Mouse (Mus musculus): Measurements from ENCODE around the gene Myt1l.

The Myt1l gene

DNA sequence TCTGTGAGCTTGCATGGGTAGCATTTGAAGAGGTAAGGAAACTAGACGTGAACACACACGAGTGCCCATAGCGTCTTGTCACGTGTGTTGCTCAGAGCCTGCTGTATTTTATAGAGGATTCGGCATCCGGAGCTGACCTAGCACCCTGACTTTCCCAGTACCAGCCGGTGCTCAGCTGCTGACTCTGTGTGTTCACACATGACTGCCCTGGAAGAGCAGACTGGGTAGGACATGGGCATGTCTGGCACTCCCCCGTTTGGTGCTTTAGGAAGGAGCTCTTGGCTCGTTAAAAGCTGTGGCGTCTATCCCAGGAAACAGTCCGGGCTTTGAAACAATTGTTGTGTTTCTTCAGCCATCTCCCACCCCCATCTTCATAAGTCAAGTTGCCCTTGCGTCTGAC is 428.8 kb downstream of the Myt1l start:
- DNase-seq (ENCODE audit: low spot score) = no peak

GRCm38 (mm10) chr12:29958637-29959036 is 430.5 kb downstream of the Myt1l start:
- DNase-seq (ENCODE audit: low spot score) = no peak

DNA sequence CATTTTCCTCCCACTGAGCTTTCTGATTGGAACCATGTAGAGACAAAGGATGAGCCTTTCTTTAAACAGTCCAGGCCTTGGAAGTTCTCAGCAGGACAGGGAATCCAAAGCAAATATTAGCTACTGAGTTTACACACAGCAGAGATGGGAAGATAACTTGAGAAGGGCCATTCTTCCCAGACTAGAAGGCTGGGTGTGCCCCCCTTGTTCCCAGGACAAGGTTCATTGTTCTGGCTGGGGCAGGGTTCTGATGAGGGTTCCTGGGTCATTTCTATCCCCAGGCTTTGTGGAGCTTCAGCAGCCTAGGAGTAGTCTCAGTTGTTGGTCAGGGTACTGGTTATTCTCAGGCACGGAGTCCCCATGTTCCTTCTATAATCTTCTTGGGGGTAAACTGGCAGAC is 432.9 kb downstream of the Myt1l start:
- DNase-seq (ENCODE audit: low spot score) = no peak

DNA sequence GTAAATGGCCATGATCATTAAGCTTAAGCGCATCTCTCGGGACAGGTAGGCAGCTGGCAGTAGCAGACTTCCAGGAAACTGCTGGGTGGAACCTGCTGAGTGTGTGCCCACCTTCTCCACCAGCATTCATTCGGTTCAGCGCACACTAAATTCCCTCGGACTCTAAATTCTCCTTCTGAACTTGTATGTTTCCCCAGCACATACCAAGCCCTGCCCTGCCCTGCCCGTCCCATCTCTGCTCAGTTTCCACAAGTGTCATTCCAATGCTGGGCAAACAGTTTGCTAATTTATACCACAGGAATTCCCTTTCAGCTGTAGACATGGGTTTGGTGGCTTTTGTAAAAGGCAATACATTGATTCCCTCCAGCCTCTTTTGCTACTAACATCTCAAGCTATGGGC is 436.8 kb downstream of the Myt1l start:
- DNase-seq (ENCODE audit: low spot score) = no peak

DNA sequence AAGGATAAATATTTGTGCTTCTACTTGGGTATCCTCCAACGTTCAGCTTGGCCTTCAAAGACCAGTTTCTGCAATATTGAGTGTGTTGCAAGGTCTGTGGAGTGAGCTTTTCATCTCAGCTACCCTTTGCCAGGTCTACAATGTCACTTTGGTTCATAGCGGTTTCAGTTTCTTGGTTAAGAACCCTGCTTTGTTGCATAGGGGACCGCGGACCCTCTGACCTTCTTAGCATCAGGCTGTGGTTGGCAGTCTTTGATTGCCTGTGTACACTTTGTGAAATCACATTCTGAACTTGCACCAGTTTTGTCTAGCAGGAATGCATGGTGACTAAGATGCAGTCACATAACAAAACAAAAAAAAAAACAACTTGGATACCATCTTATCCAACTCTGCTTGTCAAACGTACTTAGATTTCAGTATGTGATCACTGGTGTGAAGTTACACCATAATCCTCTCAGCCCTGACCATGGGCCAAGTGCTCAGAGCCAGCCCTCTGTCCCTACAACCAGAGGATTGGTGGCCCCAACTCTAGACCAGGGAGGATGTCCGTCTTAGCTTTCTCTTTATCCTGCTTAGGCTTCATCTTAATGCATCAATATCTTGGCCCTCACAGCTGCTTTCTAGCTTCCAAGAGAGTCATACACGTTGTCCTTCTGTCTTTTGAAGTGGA is 443.7 kb downstream of the Myt1l start:
- no peak for DNase-seq (ENCODE audit: low spot score)

DNA sequence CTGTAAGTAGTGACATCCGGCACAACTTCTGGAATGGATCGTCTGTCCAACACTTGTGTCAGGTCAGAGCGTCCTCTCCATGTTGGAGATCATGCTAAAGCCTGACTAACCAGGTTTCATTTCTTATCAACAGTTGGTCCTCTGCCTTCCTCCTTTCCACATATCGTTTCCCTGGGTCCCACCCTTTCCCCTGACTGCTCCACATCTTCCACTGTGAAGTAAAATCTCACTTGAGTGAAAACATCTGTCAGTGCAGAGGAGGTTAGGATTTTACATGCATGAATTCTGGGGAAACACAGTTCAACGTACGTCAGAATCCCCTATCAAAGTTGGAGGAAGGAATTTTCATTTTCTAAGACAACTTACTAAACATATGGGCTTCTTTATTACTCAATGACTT is 444.3 kb downstream of the Myt1l start:
- no peak for DNase-seq (ENCODE audit: low spot score)

All from layer of hippocampus, adult 11-12 months (tissue).